Mouse (Mus musculus): ENCODE results near the gene Nck1. TPM values are rescaled to one million over a fixed set of nuclear protein-coding genes. Genes with fewer than 3 reads are reported as not detected.

Nck1 gene
- polyA plus RNA-seq, 1 experiment from 2014 or later: 46.5 TPM

- Histone ChIP-seq H3K9me3 (ENCODE audit: control insufficient read depth) (no peaks in the 10 kb centered on the region), H3K4me2 (replicated peaks; ENCODE audit: low read depth) (no peak overlapping the region), H3K9ac (ENCODE audit: low read depth, low read length) (no peak overlapping the region), H3K4me1 (replicated peaks; ENCODE audit: control insufficient read depth, insufficient read depth, low read length) (no peaks in the 10 kb centered on the region), H3K27me3 (replicated peaks; ENCODE audit: control insufficient read depth, insufficient read depth, low read length) (no peaks in the 10 kb centered on the region), H3K4me3 (ENCODE audit: low read depth, low read length) (no peak overlapping the region), H3K36me3 (ENCODE audit: control insufficient read depth, insufficient read depth) (0 out of 2 replicates have a peak, but pooled peaks cover 3% of the 10 kb centered on the region), H3K27ac (ENCODE audit: low read depth, low read length) (no peak overlapping the region)
- 81% methylated on average over 6 of the region's 6 CpGs for WGBS
- TF ChIP-seq CTCF (IDR thresholded peaks at IDR 0.05; ENCODE audit: low read depth): no peak
- no peak for ATAC-seq
Measured at GRCm38 (mm10) chr9:100481626-100482025, 64.3 kb downstream of the Nck1 start.

- no peak overlapping the region for H3K4me3 ChIP-seq (ENCODE audit: low read depth, low read length)
- H3K4me2 ChIP-seq (replicated peaks; ENCODE audit: low read depth): no peak overlapping the region
- no peak for ATAC-seq
- no peak overlapping the region for H3K27ac ChIP-seq (ENCODE audit: low read depth, low read length)
- 0 out of 2 replicates have a peak, but pooled peaks cover 2% of the 10 kb centered on the region for H3K36me3 ChIP-seq (ENCODE audit: control insufficient read depth, insufficient read depth)
- TF ChIP-seq CTCF (IDR thresholded peaks at IDR 0.05; ENCODE audit: low read depth): no peak
- no peaks in the 10 kb centered on the region for H3K9me3 ChIP-seq (ENCODE audit: control insufficient read depth)
- WGBS: 49% methylated on average over 1 of the region's 1 CpGs
- H3K4me1 ChIP-seq (replicated peaks; ENCODE audit: control insufficient read depth, insufficient read depth, low read length): no peaks in the 10 kb centered on the region
- no peaks in the 10 kb centered on the region for H3K27me3 ChIP-seq (replicated peaks; ENCODE audit: control insufficient read depth, insufficient read depth, low read length)
- H3K9ac ChIP-seq (ENCODE audit: low read depth, low read length): no peak overlapping the region
Measured at GRCm38 (mm10) chr9:100474056-100474455, 71.9 kb downstream of the Nck1 start.

- no peak for TF ChIP-seq CTCF (IDR thresholded peaks at IDR 0.05; ENCODE audit: low read depth)
- Histone ChIP-seq H3K4me3 (ENCODE audit: low read depth, low read length) (no peak overlapping the region), H3K27me3 (replicated peaks; ENCODE audit: control insufficient read depth, insufficient read depth, low read length) (no peaks in the 10 kb centered on the region), H3K4me2 (replicated peaks; ENCODE audit: low read depth) (no peak overlapping the region), H3K9ac (ENCODE audit: low read depth, low read length) (no peak overlapping the region), H3K36me3 (ENCODE audit: control insufficient read depth, insufficient read depth) (0 out of 2 replicates have a peak, but pooled peaks cover 2% of the 10 kb centered on the region), H3K27ac (ENCODE audit: low read depth, low read length) (no peak overlapping the region), H3K9me3 (ENCODE audit: control insufficient read depth) (no peaks in the 10 kb centered on the region), H3K4me1 (replicated peaks; ENCODE audit: control insufficient read depth, insufficient read depth, low read length) (no peaks in the 10 kb centered on the region)
- 76% methylated on average over 6 of the region's 6 CpGs for WGBS
- no peak for ATAC-seq
Measured at GRCm38 (mm10) chr9:100473361-100473760, 72.6 kb downstream of the Nck1 start.

- no peak for TF ChIP-seq CTCF (IDR thresholded peaks at IDR 0.05; ENCODE audit: low read depth)
- Histone ChIP-seq H3K4me1 (replicated peaks; ENCODE audit: control insufficient read depth, insufficient read depth, low read length) (no peaks in the 10 kb centered on the region), H3K9ac (ENCODE audit: low read depth, low read length) (no peak overlapping the region), H3K36me3 (ENCODE audit: control insufficient read depth, insufficient read depth) (0 out of 2 replicates have a peak, but pooled peaks cover 2% of the 10 kb centered on the region), H3K27me3 (replicated peaks; ENCODE audit: control insufficient read depth, insufficient read depth, low read length) (no peaks in the 10 kb centered on the region), H3K27ac (ENCODE audit: low read depth, low read length) (no peak overlapping the region), H3K4me3 (ENCODE audit: low read depth, low read length) (no peak overlapping the region), H3K9me3 (ENCODE audit: control insufficient read depth) (no peaks in the 10 kb centered on the region), H3K4me2 (replicated peaks; ENCODE audit: low read depth) (no peak overlapping the region)
- ATAC-seq: no peak
- WGBS: 91% methylated on average over 8 of the region's 8 CpGs
Measured at GRCm38 (mm10) chr9:100472931-100473330, 73.0 kb downstream of the Nck1 start.

- H3K9me3 ChIP-seq (ENCODE audit: control insufficient read depth): no peaks in the 10 kb centered on the region
- H3K9ac ChIP-seq (ENCODE audit: low read depth, low read length): no peak overlapping the region
- no peak overlapping the region for H3K4me2 ChIP-seq (replicated peaks; ENCODE audit: low read depth)
- no peaks in the 10 kb centered on the region for H3K27me3 ChIP-seq (replicated peaks; ENCODE audit: control insufficient read depth, insufficient read depth, low read length)
- H3K4me1 ChIP-seq (replicated peaks; ENCODE audit: control insufficient read depth, insufficient read depth, low read length): no peaks in the 10 kb centered on the region
- WGBS: 65% methylated on average over 4 of the region's 4 CpGs
- no peak for ATAC-seq
- H3K27ac ChIP-seq (ENCODE audit: low read depth, low read length): no peak overlapping the region
- no peak for TF ChIP-seq CTCF (IDR thresholded peaks at IDR 0.05; ENCODE audit: low read depth)
- no peak overlapping the region for H3K4me3 ChIP-seq (ENCODE audit: low read depth, low read length)
- H3K36me3 ChIP-seq (ENCODE audit: control insufficient read depth, insufficient read depth): peaks cover 2% of the 10 kb centered on the region; the same call in 1 of the 2 replicates
Measured at GRCm38 (mm10) chr9:100471605-100471953, 74.4 kb downstream of the Nck1 start.

- WGBS: 39% methylated on average over 8 of the region's 8 CpGs
- no peak for TF ChIP-seq CTCF (IDR thresholded peaks at IDR 0.05; ENCODE audit: low read depth)
- ATAC-seq: no peak
- H3K4me1 ChIP-seq (replicated peaks; ENCODE audit: control insufficient read depth, insufficient read depth, low read length): no peaks in the 10 kb centered on the region
- H3K4me3 ChIP-seq (ENCODE audit: low read depth, low read length): no peak overlapping the region
- H3K36me3 ChIP-seq (ENCODE audit: control insufficient read depth, insufficient read depth): peaks cover 4% of the 10 kb centered on the region; the same call in 1 of the 2 replicates
- no peak overlapping the region for H3K4me2 ChIP-seq (replicated peaks; ENCODE audit: low read depth)
- H3K27me3 ChIP-seq (replicated peaks; ENCODE audit: control insufficient read depth, insufficient read depth, low read length): no peaks in the 10 kb centered on the region
- H3K9me3 ChIP-seq (ENCODE audit: control insufficient read depth): no peaks in the 10 kb centered on the region
- no peak overlapping the region for H3K9ac ChIP-seq (ENCODE audit: low read depth, low read length)
- no peak overlapping the region for H3K27ac ChIP-seq (ENCODE audit: low read depth, low read length)
Measured at GRCm38 (mm10) chr9:100470936-100471604, 74.9 kb downstream of the Nck1 start.
